In the genomic region with DNA sequence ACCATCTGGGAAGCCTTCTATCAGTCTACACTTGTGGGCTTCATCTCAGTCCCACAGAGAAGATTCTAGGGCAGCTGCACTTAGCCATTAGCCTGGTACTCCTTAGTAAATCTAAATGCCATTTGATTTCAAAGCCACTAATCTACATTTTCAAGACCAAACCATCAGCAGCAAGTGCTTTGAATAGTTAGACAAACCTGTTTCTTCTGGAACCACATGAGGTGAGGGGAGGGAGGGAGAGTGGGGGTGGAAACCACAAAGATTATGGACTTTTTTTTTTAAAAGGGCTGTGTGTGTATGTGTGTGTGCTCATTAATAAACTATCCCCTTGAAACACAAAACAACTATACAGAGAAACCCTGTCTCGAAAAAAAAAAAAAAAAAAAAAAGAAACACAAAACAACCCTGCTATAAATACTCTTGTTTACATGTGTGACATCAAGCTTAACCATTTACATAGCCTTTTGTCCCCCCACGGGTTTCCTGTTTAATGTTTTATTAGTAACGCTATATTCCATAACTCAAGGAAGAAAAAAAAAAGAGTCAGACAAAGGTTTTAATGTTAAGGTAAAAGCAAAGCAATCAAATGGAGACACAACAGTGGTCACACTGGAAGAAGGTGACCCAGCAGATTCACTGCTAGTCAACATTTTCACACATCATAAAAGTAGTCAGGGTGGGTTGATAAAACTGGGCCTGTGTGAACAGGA, we compare ENCODE assay signal across 11 mouse cellular contexts. TPM values are rescaled to one million over a fixed set of nuclear protein-coding genes. Genes with fewer than 3 reads are reported as not detected.
A peak's percentile ranks its signal among the peaks of the same experiment; 100 is the strongest.
DNase-seq lines count a peak whose midpoint lies in the region; ATAC-seq and TF ChIP-seq lines count a peak whose summit lies in the region.
"Had no signal": no experiment of that assay in that cellular context is flagged by ENCODE, and none has a peak within 500 bp of the region (broad histone marks: within the 10 kb centered on the region; RNA-seq: fewer than 3 reads in every experiment).

No protein-coding gene starts in this region.

- H3K4me2 ChIP-seq in lung, embryonic 15.5 days: no peak overlapping the region

- H3K4me3 ChIP-seq in lung, embryonic 15.5 days: no peak overlapping the region
- no peak overlapping the region for H3K4me3 ChIP-seq in embryonic fibroblast, embryonic 13.5 days (ENCODE audit: insufficient read depth, low read length)

- H3K9ac ChIP-seq in lung, embryonic 15.5 days: no peak overlapping the region

- no peak for ATAC-seq in lung, embryonic 15.5 days (ENCODE audit: borderline replicate concordance, extremely low read depth, low FRiP score, low TSS enrichment)
- ATAC-seq in erythroid progenitor cell, adult 5-6 weeks (replicated peaks; ENCODE audit: low FRiP score, poor library complexity, severe bottlenecking): no peak
- ATAC-seq: hindbrain, embryonic 16.5 days had no signal

- no peak for DNase-seq in lung, postnatal 10 days
- peak; percentile 81 for DNase-seq in ES-CJ7 (ENCODE audit: low read depth, low spot score)
- DNase-seq in splenic B cell, adult 2 months (ENCODE audit: low read depth, low spot score): peak; percentile 52
- no peak for DNase-seq in urinary bladder, postnatal 36 days (ENCODE audit: low spot score in 2 of 2)
- DNase-seq: lung, adult 18-20 months; right cerebral cortex, postnatal 4 days; thymus, postnatal 4 days had no signal

- 27% methylated on average over 3 of the region's 3 CpGs for whole genome bisulfite sequencing in lung, embryonic 15.5 days

- H3K27ac ChIP-seq in lung, embryonic 15.5 days: peak overlapping the region; percentile 74
- H3K27ac ChIP-seq in embryonic fibroblast, embryonic 13.5 days (ENCODE audit: insufficient read depth, low read length): peak overlapping the region; percentile 62; the same call in 1 of the 2 replicates

- peaks cover 20% of the 10 kb centered on the region for H3K36me3 ChIP-seq in lung, embryonic 15.5 days
- H3K36me3 ChIP-seq in splenic B cell, adult 2 months (ENCODE audit: control insufficient read depth, insufficient read depth, low read length, poor library complexity, severe bottlenecking): 0 out of 2 replicates have a peak, but pooled peaks cover 3% of the 10 kb centered on the region

- H3K4me1 ChIP-seq in lung, embryonic 15.5 days: peaks cover 28% of the 10 kb centered on the region
- H3K4me1 ChIP-seq in embryonic fibroblast, embryonic 13.5 days (ENCODE audit: control insufficient read depth, insufficient read depth, low read length): no peaks in the 10 kb centered on the region; the same call in 1 of the 2 replicates

- H3K9me3 ChIP-seq in lung, embryonic 15.5 days: no peaks in the 10 kb centered on the region

- no peaks in the 10 kb centered on the region for H3K27me3 ChIP-seq in lung, embryonic 15.5 days
- H3K27me3 ChIP-seq in splenic B cell, adult 2 months (ENCODE audit: control insufficient read depth, insufficient read depth, low read length, poor library complexity, severe bottlenecking): no peaks in the 10 kb centered on the region

- no peak for TF ChIP-seq CTCF in embryonic fibroblast, embryonic 13.5 days (IDR thresholded peaks at IDR 0.05; ENCODE audit: borderline replicate concordance, insufficient read depth, low read length)

- no peak for TF ChIP-seq POLR2A in embryonic fibroblast, embryonic 13.5 days (IDR thresholded peaks at IDR 0.05; ENCODE audit: low read depth, low read length)

RNA-seq across cellular contexts. Expression of gene Arid5b, which starts 38.3 kb away (rescaled TPM):
- polyA plus RNA-seq in lung, embryonic 15.5 days (2015; fragmentation: Nextera tagmentation; extraction: Ambion mirVana): 36.7 and 39.1 TPM in 2 replicates
- 80.2 and 101 TPM in 2 replicates for polyA plus RNA-seq in embryonic fibroblast, embryonic 13.5 days (2011; ENCODE audit: insufficient read length, low read depth, missing spikeins)
- 7.1 and 7.9 TPM in 2 replicates for total RNA-seq in erythroid progenitor cell, adult 5-6 weeks (2015; ENCODE audit: low replicate concordance)
- 1.9 and 3.9 TPM in 2 replicates for total RNA-seq in erythroid progenitor cell, adult 5-6 weeks (2017; ENCODE audit: low replicate concordance)

Comparison
In these comparisons a context has a peak if more than half of its experiments do, and no peak if none do; other contexts are left out.
1. DNase-seq: peak in ES-CJ7 (single experiment) and splenic B cell, adult 2 months (single experiment); none in lung, postnatal 10 days (single experiment) and urinary bladder, postnatal 36 days (0 of 2).